ENCODE assay signal across 31 mouse cellular contexts in genomic region chr9:111400089-111400488, GRCm38 (mm10). TPM values are rescaled to one million over a fixed set of nuclear protein-coding genes. Genes with fewer than 3 reads are reported as not detected.
"Had no signal": no experiment of that assay in that cellular context is flagged by ENCODE, and none has a peak within 500 bp of the region (broad histone marks: within the 10 kb centered on the region; RNA-seq: fewer than 3 reads in every experiment).

No protein-coding gene starts in this region.

- H3K27me3 ChIP-seq: embryonic facial prominence, embryonic 12.5 days; embryonic facial prominence, embryonic 13.5 days; embryonic facial prominence, embryonic 15.5 days; forebrain, embryonic 12.5 days; forebrain, embryonic 13.5 days; forebrain, embryonic 15.5 days had no signal

- ATAC-seq: forebrain, embryonic 13.5 days; forebrain, embryonic 14.5 days; forebrain, embryonic 15.5 days; forebrain, embryonic 16.5 days; forebrain, postnatal 0 days had no signal

- H3K36me3 ChIP-seq: embryonic facial prominence, embryonic 10.5 days; embryonic facial prominence, embryonic 12.5 days; embryonic facial prominence, embryonic 13.5 days; embryonic facial prominence, embryonic 15.5 days; forebrain, embryonic 10.5 days; forebrain, embryonic 12.5 days; forebrain, embryonic 15.5 days had no signal

- DNase-seq: cerebellum, adult 2 months; cerebellum, adult 8-10 months; cerebellum, adult 9-10 months; cerebellum, adult 9-11 months; cerebellum, postnatal 10 days; cerebellum, postnatal 14 days; cerebellum, postnatal 25 days; cerebellum, postnatal 36 days; embryo, embryonic 11 days; forebrain, postnatal 0 days; gastrocnemius, adult 2 months; gastrocnemius, postnatal 10 days; gastrocnemius, postnatal 14 days; gastrocnemius, postnatal 25 days; gastrocnemius, postnatal 36 days; heart, adult 11 months; heart, adult 18-20 months; heart, adult 2 months had no signal

- H3K27ac ChIP-seq: embryonic facial prominence, embryonic 10.5 days; embryonic facial prominence, embryonic 12.5 days; embryonic facial prominence, embryonic 13.5 days; embryonic facial prominence, embryonic 15.5 days; forebrain, embryonic 10.5 days; forebrain, embryonic 12.5 days; forebrain, embryonic 13.5 days; forebrain, embryonic 15.5 days; gastrocnemius, adult 2 months; heart, adult 2 months had no signal

- H3K4me3 ChIP-seq: embryonic facial prominence, embryonic 10.5 days; embryonic facial prominence, embryonic 12.5 days; embryonic facial prominence, embryonic 13.5 days; embryonic facial prominence, embryonic 15.5 days; erythroblast, embryonic 14.5 days; forebrain, embryonic 10.5 days; forebrain, embryonic 12.5 days; forebrain, embryonic 13.5 days; forebrain, embryonic 15.5 days; gastrocnemius, adult 2 months; heart, adult 2 months had no signal

- H3K9me3 ChIP-seq: embryonic facial prominence, embryonic 10.5 days; embryonic facial prominence, embryonic 12.5 days; embryonic facial prominence, embryonic 13.5 days; embryonic facial prominence, embryonic 15.5 days; forebrain, embryonic 10.5 days; forebrain, embryonic 12.5 days; forebrain, embryonic 13.5 days; forebrain, embryonic 15.5 days had no signal

- H3K4me1 ChIP-seq: embryonic facial prominence, embryonic 10.5 days; embryonic facial prominence, embryonic 12.5 days; embryonic facial prominence, embryonic 13.5 days; embryonic facial prominence, embryonic 15.5 days; forebrain, embryonic 10.5 days; forebrain, embryonic 12.5 days; forebrain, embryonic 13.5 days; forebrain, embryonic 15.5 days had no signal

RNA-seq across cellular contexts. Expression of gene Dclk3, which starts 38.8 kb away (rescaled TPM):
- total RNA-seq: common myeloid progenitor, adult 5-6 weeks; granulocyte monocyte progenitor cell, adult 5-6 weeks had no signal
- polyA plus RNA-seq: erythroblast, embryonic 14.5 days had no signal
